Mouse (Mus musculus): ENCODE results near the gene Tmtc2.

Gene Tmtc2

GRCm38 (mm10) chr10:105402481-105402779 is 171.8 kb downstream of the Tmtc2 start:
- H3K9me3 ChIP-seq (ENCODE audit: low read length): no peaks in the 10 kb centered on the region
- no peaks in the 10 kb centered on the region for H3K36me3 ChIP-seq (ENCODE audit: insufficient read depth, low read length)
- TF ChIP-seq POU5F1 (IDR thresholded peaks at IDR 0.05; ENCODE audit: borderline replicate concordance, low read length) (no peak), NANOG (IDR thresholded peaks at IDR 0.05; ENCODE audit: borderline replicate concordance, low read length) (no peak), CTCF (conservative IDR thresholded peaks at IDR 0.05; ENCODE audit: low read length) (no peak)
- no peaks in the 10 kb centered on the region for H3K27me3 ChIP-seq (ENCODE audit: insufficient read depth, low read length)
- peaks cover 19% of the 10 kb centered on the region for H3K4me1 ChIP-seq (replicated peaks; ENCODE audit: low read depth, low read length)
- H3K4me3 ChIP-seq (replicated peaks; ENCODE audit: low read length): no peak overlapping the region

- Histone ChIP-seq H3K9me3 (ENCODE audit: low read length) (no peaks in the 10 kb centered on the region), H3K36me3 (ENCODE audit: insufficient read depth, low read length) (no peaks in the 10 kb centered on the region), H3K4me3 (replicated peaks; ENCODE audit: low read length) (no peak overlapping the region), H3K4me1 (replicated peaks; ENCODE audit: low read depth, low read length) (peaks cover 19% of the 10 kb centered on the region), H3K27me3 (ENCODE audit: insufficient read depth, low read length) (no peaks in the 10 kb centered on the region)
- TF ChIP-seq NANOG (IDR thresholded peaks at IDR 0.05; ENCODE audit: borderline replicate concordance, low read length) (no peak), POU5F1 (IDR thresholded peaks at IDR 0.05; ENCODE audit: borderline replicate concordance, low read length) (no peak), CTCF (conservative IDR thresholded peaks at IDR 0.05; ENCODE audit: low read length) (no peak)
These were observed 172.3 kb downstream of the Tmtc2 start for GRCm38 (mm10) chr10:105401754-105402480.

- H3K4me3 ChIP-seq (replicated peaks; ENCODE audit: low read length): no peak overlapping the region
- TF ChIP-seq CTCF (conservative IDR thresholded peaks at IDR 0.05; ENCODE audit: low read length) (no peak), NANOG (IDR thresholded peaks at IDR 0.05; ENCODE audit: borderline replicate concordance, low read length) (no peak), POU5F1 (IDR thresholded peaks at IDR 0.05; ENCODE audit: borderline replicate concordance, low read length) (no peak)
- no peaks in the 10 kb centered on the region for H3K36me3 ChIP-seq (ENCODE audit: insufficient read depth, low read length)
- H3K9me3 ChIP-seq (ENCODE audit: low read length): no peaks in the 10 kb centered on the region
- no peaks in the 10 kb centered on the region for H3K27me3 ChIP-seq (ENCODE audit: insufficient read depth, low read length)
- H3K4me1 ChIP-seq (replicated peaks; ENCODE audit: low read depth, low read length): peaks cover 19% of the 10 kb centered on the region
These were observed 174.9 kb downstream of the Tmtc2 start for GRCm38 (mm10) chr10:105399316-105399715.

DNA sequence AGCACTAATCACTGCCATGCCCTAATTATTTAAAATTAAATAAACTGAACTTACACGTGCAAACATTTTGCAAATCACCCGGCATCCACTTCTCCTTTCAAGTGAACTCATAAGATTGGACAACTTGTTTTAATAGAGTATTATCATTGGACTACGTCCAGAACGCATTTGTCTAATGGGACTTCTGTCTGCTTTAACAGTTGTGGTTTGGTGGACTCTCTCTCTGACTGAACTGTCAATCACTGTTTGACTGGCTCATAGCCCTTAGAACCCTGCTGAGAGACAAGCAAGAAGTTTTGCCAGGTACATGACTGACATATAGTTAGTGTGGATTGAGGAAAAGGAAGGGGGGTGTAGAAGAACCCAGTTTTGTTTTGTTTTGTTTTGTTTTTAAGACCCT is 190.2 kb downstream of the Tmtc2 start:
- TF ChIP-seq CTCF (conservative IDR thresholded peaks at IDR 0.05; ENCODE audit: low read length) (no peak), POU5F1 (IDR thresholded peaks at IDR 0.05; ENCODE audit: borderline replicate concordance, low read length) (no peak), NANOG (IDR thresholded peaks at IDR 0.05; ENCODE audit: borderline replicate concordance, low read length) (no peak)
- Histone ChIP-seq H3K36me3 (ENCODE audit: insufficient read depth, low read length) (no peaks in the 10 kb centered on the region), H3K4me1 (replicated peaks; ENCODE audit: low read depth, low read length) (no peaks in the 10 kb centered on the region), H3K27me3 (ENCODE audit: insufficient read depth, low read length) (no peaks in the 10 kb centered on the region), H3K4me3 (replicated peaks; ENCODE audit: low read length) (no peak overlapping the region), H3K9me3 (ENCODE audit: low read length) (no peaks in the 10 kb centered on the region)

- no peak for TF ChIP-seq POU5F1 (IDR thresholded peaks at IDR 0.05; ENCODE audit: borderline replicate concordance, low read length)
- no peak for TF ChIP-seq NANOG (IDR thresholded peaks at IDR 0.05; ENCODE audit: borderline replicate concordance, low read length)
- no peak for TF ChIP-seq CTCF (conservative IDR thresholded peaks at IDR 0.05; ENCODE audit: low read length)
- Histone ChIP-seq H3K27me3 (ENCODE audit: insufficient read depth, low read length) (no peaks in the 10 kb centered on the region), H3K36me3 (ENCODE audit: insufficient read depth, low read length) (no peaks in the 10 kb centered on the region), H3K9me3 (ENCODE audit: low read length) (no peaks in the 10 kb centered on the region), H3K4me3 (replicated peaks; ENCODE audit: low read length) (no peak overlapping the region), H3K4me1 (replicated peaks; ENCODE audit: low read depth, low read length) (no peaks in the 10 kb centered on the region)
These were observed 192.5 kb downstream of the Tmtc2 start for GRCm38 (mm10) chr10:105381705-105382104.

DNA sequence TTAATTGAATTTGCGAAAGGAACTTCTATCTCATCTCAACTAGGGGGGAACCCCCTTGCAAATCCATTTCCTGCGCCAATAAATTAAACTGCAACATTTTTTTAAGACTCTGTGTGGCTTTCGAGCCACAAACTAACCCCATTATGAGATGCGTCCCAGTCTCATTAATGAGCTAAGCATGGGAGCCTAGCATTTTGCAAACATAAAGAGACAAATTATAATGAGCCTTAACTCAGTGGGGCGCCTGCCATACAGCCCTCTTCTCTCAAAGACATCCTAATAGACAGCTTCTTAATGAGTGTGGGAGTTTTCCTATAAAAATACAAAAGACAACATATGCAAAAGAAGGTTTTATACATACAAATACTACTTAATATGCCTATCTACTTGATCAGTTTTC is 193.0 kb downstream of the Tmtc2 start:
- Histone ChIP-seq H3K36me3 (ENCODE audit: insufficient read depth, low read length) (no peaks in the 10 kb centered on the region), H3K4me3 (replicated peaks; ENCODE audit: low read length) (no peak overlapping the region), H3K27me3 (ENCODE audit: insufficient read depth, low read length) (no peaks in the 10 kb centered on the region), H3K4me1 (replicated peaks; ENCODE audit: low read depth, low read length) (no peaks in the 10 kb centered on the region), H3K9me3 (ENCODE audit: low read length) (no peaks in the 10 kb centered on the region)
- no peak for TF ChIP-seq NANOG (IDR thresholded peaks at IDR 0.05; ENCODE audit: borderline replicate concordance, low read length)
- no peak for TF ChIP-seq CTCF (conservative IDR thresholded peaks at IDR 0.05; ENCODE audit: low read length)
- no peak for TF ChIP-seq POU5F1 (IDR thresholded peaks at IDR 0.05; ENCODE audit: borderline replicate concordance, low read length)

- H3K4me1 ChIP-seq (replicated peaks; ENCODE audit: low read depth, low read length): no peaks in the 10 kb centered on the region
- H3K27me3 ChIP-seq (ENCODE audit: insufficient read depth, low read length): no peaks in the 10 kb centered on the region
- no peaks in the 10 kb centered on the region for H3K36me3 ChIP-seq (ENCODE audit: insufficient read depth, low read length)
- H3K9me3 ChIP-seq (ENCODE audit: low read length): no peaks in the 10 kb centered on the region
- no peak overlapping the region for H3K4me3 ChIP-seq (replicated peaks; ENCODE audit: low read length)
- TF ChIP-seq POU5F1 (IDR thresholded peaks at IDR 0.05; ENCODE audit: borderline replicate concordance, low read length) (no peak), CTCF (conservative IDR thresholded peaks at IDR 0.05; ENCODE audit: low read length) (no peak), NANOG (IDR thresholded peaks at IDR 0.05; ENCODE audit: borderline replicate concordance, low read length) (no peak)
These were observed 193.7 kb downstream of the Tmtc2 start for GRCm38 (mm10) chr10:105380584-105380983.

GRCm38 (mm10) chr10:105377711-105378110 is 196.5 kb downstream of the Tmtc2 start:
- Histone ChIP-seq H3K36me3 (ENCODE audit: insufficient read depth, low read length) (no peaks in the 10 kb centered on the region), H3K4me3 (replicated peaks; ENCODE audit: low read length) (no peak overlapping the region), H3K27me3 (ENCODE audit: insufficient read depth, low read length) (no peaks in the 10 kb centered on the region), H3K9me3 (ENCODE audit: low read length) (peaks cover 6% of the 10 kb centered on the region; the same call in 1 of the 2 replicates), H3K4me1 (replicated peaks; ENCODE audit: low read depth, low read length) (no peaks in the 10 kb centered on the region)
- TF ChIP-seq CTCF (conservative IDR thresholded peaks at IDR 0.05; ENCODE audit: low read length) (no peak), NANOG (IDR thresholded peaks at IDR 0.05; ENCODE audit: borderline replicate concordance, low read length) (no peak), POU5F1 (IDR thresholded peaks at IDR 0.05; ENCODE audit: borderline replicate concordance, low read length) (no peak)

DNA sequence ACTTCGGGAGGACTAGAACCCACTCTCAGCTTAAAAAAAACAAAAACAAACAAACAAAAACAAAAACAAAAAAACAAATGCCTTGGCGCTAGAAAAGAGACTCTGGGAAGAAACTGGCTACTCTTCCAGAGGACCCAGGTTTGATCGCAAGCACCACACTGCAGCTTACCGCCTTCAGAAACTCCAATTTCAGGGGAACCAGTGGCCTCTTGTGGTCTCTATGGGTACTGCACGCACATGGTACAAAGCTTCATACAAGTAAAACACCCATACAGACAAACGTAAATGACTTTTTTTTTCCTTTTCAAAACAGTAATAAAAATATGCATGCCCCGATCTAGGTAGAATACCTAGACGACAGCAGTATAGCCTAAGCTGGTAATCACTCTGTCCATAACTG is 201.0 kb downstream of the Tmtc2 start:
- TF ChIP-seq CTCF (conservative IDR thresholded peaks at IDR 0.05; ENCODE audit: low read length): peak; percentile 84
- no peak for TF ChIP-seq POU5F1 (IDR thresholded peaks at IDR 0.05; ENCODE audit: borderline replicate concordance, low read length)
- Histone ChIP-seq H3K36me3 (ENCODE audit: insufficient read depth, low read length) (no peaks in the 10 kb centered on the region), H3K27me3 (ENCODE audit: insufficient read depth, low read length) (no peaks in the 10 kb centered on the region), H3K4me3 (replicated peaks; ENCODE audit: low read length) (no peak overlapping the region), H3K4me1 (replicated peaks; ENCODE audit: low read depth, low read length) (no peaks in the 10 kb centered on the region), H3K9me3 (ENCODE audit: low read length) (peaks cover 19% of the 10 kb centered on the region)
